Mouse (Mus musculus): ENCODE results near the gene Prkar1a.

DNA sequence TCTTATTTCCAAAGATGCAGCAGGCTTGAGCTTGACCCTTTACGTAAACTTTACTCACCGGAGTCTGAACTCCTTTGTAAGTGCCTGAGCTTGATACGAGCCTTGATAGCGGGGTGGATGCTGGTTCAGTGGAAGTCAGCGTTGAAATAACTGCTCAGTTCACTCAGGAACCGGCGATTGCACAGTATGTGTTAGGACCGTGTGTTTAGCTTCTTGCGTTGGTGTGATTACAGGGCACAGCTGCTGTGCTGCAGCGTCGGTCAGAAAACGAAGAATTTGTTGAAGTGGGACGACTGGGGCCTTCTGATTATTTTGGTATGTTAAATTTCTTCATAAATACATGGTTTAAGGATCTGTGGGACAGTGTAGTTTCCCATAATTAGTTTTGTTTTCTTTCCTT lies 17.2 kb downstream of the Prkar1a start:
- TF ChIP-seq CTCF (IDR thresholded peaks at IDR 0.05; ENCODE audit: control insufficient read depth, insufficient read depth, low read length) (no peak), POLR2A (IDR thresholded peaks at IDR 0.05; ENCODE audit: borderline replicate concordance, control insufficient read depth, low read depth, low read length) (no peak)

Measured in bone marrow, adult 2 months (tissue).